Mouse (Mus musculus) layer of hippocampus, postnatal 10 days (tissue): ENCODE results near the gene Psmc1. TPM values are rescaled to one million over a fixed set of nuclear protein-coding genes. Genes with fewer than 3 reads are reported as not detected.

Source experiments
- DNase-seq, 2 experiments: peaks; one replicate each; pipeline ENCODE4 v3.0.0; 2021; ENCODE audit warnings: low spot score in 2 of 2
- total RNA-seq, 2 experiments: library from RNA; stranded (reverse); gene quantifications; 2 replicates each; pipeline ENCODE4 v1.2.3; 2021

Gene Psmc1
- total RNA-seq, 2 experiments from 2014 or later = 207 to 211 TPM

- no peak for DNase-seq
Measured at GRCm38 (mm10) chr12:100167931-100168871, 58.2 kb downstream of the Psmc1 start.

- no peak for DNase-seq
Measured at GRCm38 (mm10) chr12:100172481-100172880, 62.5 kb downstream of the Psmc1 start.

Other genes with a start within 250 kb of the Psmc1 start
- gene Efcab11, start 225.7 kb upstream of the Psmc1 start, total RNA-seq = 1 to 10 TPM in 1 of 2 experiments, under 1 TPM in 1; 0.94 to 1.2 TPM
- 10 to 100 TPM; 34.9 to 36.4 TPM for gene Tdp1, start 225.6 kb upstream of the Psmc1 start, total RNA-seq
- gene Kcnk13, start 145.7 kb upstream of the Psmc1 start, total RNA-seq = 1 to 10 TPM; 3.3 to 3.7 TPM
- 10 to 100 TPM; 17.1 to 19.0 TPM for gene Nrde2, start 49.5 kb downstream of the Psmc1 start, total RNA-seq
- 1,000 to 10,000 TPM; 1,868 to 2,057 TPM for gene Calm1, start 89.3 kb downstream of the Psmc1 start, total RNA-seq